Mouse (Mus musculus) heart, embryonic 15.5 days (tissue): ENCODE measurements at regions not wholly inside any gene's neighbourhood (a gene's known extent, or its start where the extent isn't known, plus 50 kb on each side); places are given as distances from the start of the nearest gene placed in this dataset.
"Not testable (repeated sequence)": the region's sequence is repeated elsewhere in the genome, so short reads cannot be mapped to it uniquely, and the experiment has no call there.

Source experiments
- ATAC-seq: fragments of 200-750 bp; cut with Nextera tagmentation; replicated peaks from 2 replicates; pipeline ENCODE4 v1.8.0; 2017; ENCODE audit warnings: low read depth, moderate TSS enrichment; ENCODE audit not compliant: insufficient number of reproducible peaks, insufficient read depth, low FRiP score
- H3K27ac ChIP-seq: fragments of 300-500 bp; sonication (generic); 2 replicates; pipeline ENCODE4 v1.5.1; 2015; ENCODE audit warnings: mild to moderate bottlenecking, inconsistent platforms
- H3K27me3 ChIP-seq: fragments of 300-500 bp; sonication (generic); 2 replicates; pipeline ENCODE4 v1.6.1; 2015; ENCODE audit warnings: inconsistent platforms
- H3K36me3 ChIP-seq: fragments of 300-500 bp; sonication (generic); 2 replicates; pipeline ENCODE4 v1.6.1; 2015; ENCODE audit warnings: mild to moderate bottlenecking, inconsistent platforms
- H3K4me1 ChIP-seq: fragments of 300-500 bp; sonication (generic); replicated peaks from 2 replicates; pipeline ENCODE4 v1.6.1; 2015; ENCODE audit warnings: inconsistent platforms
- H3K4me2 ChIP-seq: fragments of 300-500 bp; sonication (generic); 2 replicates; pipeline ENCODE4 v1.6.1; 2015; ENCODE audit warnings: inconsistent platforms, mild to moderate bottlenecking, moderate library complexity
- H3K4me3 ChIP-seq: fragments of 300-500 bp; sonication (generic); 2 replicates; pipeline ENCODE4 v1.5.1; 2015; ENCODE audit warnings: mild to moderate bottlenecking, inconsistent platforms
- H3K9ac ChIP-seq: fragments of 300-500 bp; sonication (generic); 2 replicates; pipeline ENCODE4 v1.6.1; 2015; ENCODE audit warnings: mild to moderate bottlenecking, inconsistent platforms
- H3K9me3 ChIP-seq: fragments of 300-500 bp; sonication (generic); replicated peaks from 2 replicates; pipeline ENCODE4 v1.6.1; 2016; ENCODE audit warnings: inconsistent platforms
- WGBS: fragments of 180-500 bp; shearing (Covaris S2); methylation state at CpG from one replicate; pipeline ENCODE4 v1.1.7; 2015; ENCODE audit warnings: mixed read lengths; 5-methylcytosine and 5-hydroxymethylcytosine counted together

DNA sequence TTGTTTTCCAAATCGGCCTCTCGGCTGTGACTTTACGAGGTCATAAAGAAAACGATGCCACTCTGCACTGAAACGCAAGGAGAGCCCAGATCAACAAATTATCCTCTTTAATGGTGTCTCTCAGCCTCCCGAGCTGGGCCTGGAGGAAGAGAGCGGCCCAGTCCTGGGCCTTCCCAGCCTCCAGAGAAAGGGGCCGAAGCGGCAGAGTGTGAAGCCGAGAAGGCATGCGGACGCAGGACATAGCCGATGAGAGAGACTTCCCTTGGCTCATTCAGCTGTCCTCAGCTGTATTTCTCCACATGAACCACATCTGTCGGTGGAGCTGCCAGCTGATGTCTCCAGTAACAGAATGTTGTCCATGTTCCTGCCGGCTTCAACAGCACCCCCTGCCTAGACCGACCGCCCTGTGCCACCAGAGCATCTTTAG, 350.5 kb upstream of the Zfp703 start:
- Histone ChIP-seq H3K9ac (no peak overlapping the region), H3K4me1 (no peaks in the 10 kb centered on the region; the same call in 1 of the 2 replicates), H3K27me3 (0 out of 2 replicates have a peak, but pooled peaks cover 3% of the 10 kb centered on the region), H3K9me3 (no peaks in the 10 kb centered on the region), H3K4me2 (no peak overlapping the region), H3K4me3 (no peak overlapping the region), H3K27ac (no peak overlapping the region), H3K36me3 (no peaks in the 10 kb centered on the region)
- 56% methylated on average over 17 of the region's 17 CpGs for WGBS
- ATAC-seq, result no peak

- Histone ChIP-seq H3K4me3 (no peak overlapping the region), H3K4me1 (no peaks in the 10 kb centered on the region; the same call in 1 of the 2 replicates), H3K4me2 (no peak overlapping the region), H3K9me3 (no peaks in the 10 kb centered on the region), H3K9ac (no peak overlapping the region), H3K27me3 (0 out of 2 replicates have a peak, but pooled peaks cover 3% of the 10 kb centered on the region), H3K27ac (no peak overlapping the region), H3K36me3 (no peaks in the 10 kb centered on the region)
- no peak for ATAC-seq
- 52% methylated on average over 18 of the region's 18 CpGs for WGBS
These were observed 349.8 kb upstream of the Zfp703 start for GRCm38 (mm10) chr8:26627191-26627891.

DNA sequence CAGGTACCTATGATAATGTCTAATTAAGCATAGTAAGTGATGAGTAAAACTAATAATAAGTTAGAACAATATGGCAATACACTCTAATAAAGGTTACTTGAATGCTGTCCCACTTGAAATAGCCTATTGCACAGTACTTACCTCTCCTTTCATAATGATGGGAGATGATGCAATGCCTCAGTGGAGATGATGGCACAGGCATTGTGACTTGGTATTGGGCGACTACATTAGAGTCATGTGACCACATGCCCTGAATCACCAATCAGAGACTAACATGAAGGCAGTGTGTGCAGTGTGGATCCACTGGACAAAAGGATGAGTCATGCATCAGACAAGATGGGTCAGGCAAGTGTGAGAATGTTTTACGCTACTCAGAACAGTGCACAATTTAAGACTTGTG, 346.6 kb upstream of the Zfp703 start:
- no peak overlapping the region for H3K4me2 ChIP-seq
- H3K4me3 ChIP-seq, result no peak overlapping the region
- 80% methylated on average over 2 of the region's 2 CpGs for WGBS
- no peaks in the 10 kb centered on the region; the same call in 1 of the 2 replicates for H3K4me1 ChIP-seq
- ATAC-seq, result no peak
- H3K27ac ChIP-seq, result no peak overlapping the region
- H3K9ac ChIP-seq, result no peak overlapping the region
- H3K9me3 ChIP-seq, result no peaks in the 10 kb centered on the region
- H3K36me3 ChIP-seq, result no peaks in the 10 kb centered on the region
- H3K27me3 ChIP-seq, result 0 out of 2 replicates have a peak, but pooled peaks cover 6% of the 10 kb centered on the region

- no peaks in the 10 kb centered on the region for H3K4me1 ChIP-seq
- WGBS, result 53% methylated on average over 1 of the region's 1 CpGs
These were observed 341.4 kb upstream of the Zfp703 start for GRCm38 (mm10) chr8:26635701-26636100.

DNA sequence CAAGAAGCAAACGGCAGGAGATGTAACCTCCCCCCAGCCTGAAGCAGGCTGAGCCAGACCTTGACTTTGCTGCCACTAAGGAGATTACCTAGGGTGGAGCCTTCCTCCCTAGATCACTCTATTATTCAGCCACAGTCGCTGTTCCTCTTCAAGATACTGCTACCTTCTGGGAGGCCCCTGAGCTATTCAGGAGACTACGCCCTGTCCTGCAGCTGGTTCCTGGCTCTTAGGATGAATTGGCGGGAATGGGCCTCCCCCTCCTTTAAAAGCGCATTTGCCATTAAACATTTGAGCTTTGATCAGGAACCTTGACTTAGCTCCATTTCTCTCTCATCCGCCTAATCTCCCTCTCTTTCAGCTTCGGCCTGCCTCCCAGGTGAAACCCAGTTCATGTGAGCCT, 331.8 kb upstream of the Zfp703 start:
- not testable (repeated sequence) for H3K9ac ChIP-seq, H3K4me1 ChIP-seq, H3K4me3 ChIP-seq, H3K9me3 ChIP-seq, H3K27me3 ChIP-seq, H3K27ac ChIP-seq, H3K4me2 ChIP-seq, H3K36me3 ChIP-seq, ATAC-seq
- 70% methylated on average over 7 of the region's 7 CpGs for WGBS

More at GRCm38 (mm10) chr8:26635701-26636100, 341.4 kb upstream of the Zfp703 start:
- ATAC-seq, result no peak
- Histone ChIP-seq H3K4me3 (no peak overlapping the region), H3K9ac (no peak overlapping the region), H3K27me3 (peaks cover 6% of the 10 kb centered on the region; the same call in 1 of the 2 replicates), H3K36me3 (no peaks in the 10 kb centered on the region), H3K4me2 (no peak overlapping the region), H3K9me3 (no peaks in the 10 kb centered on the region), H3K27ac (no peak overlapping the region)

- Histone ChIP-seq H3K27ac (no peak overlapping the region), H3K4me2 (no peak overlapping the region), H3K27me3 (no peaks in the 10 kb centered on the region), H3K9me3 (no peaks in the 10 kb centered on the region), H3K4me3 (no peak overlapping the region), H3K36me3 (no peaks in the 10 kb centered on the region), H3K4me1 (no peaks in the 10 kb centered on the region), H3K9ac (no peak overlapping the region)
- WGBS, result 59% methylated on average over 1 of the region's 1 CpGs
- ATAC-seq, result no peak
These were observed 326.8 kb upstream of the Zfp703 start for GRCm38 (mm10) chr8:26650287-26650686.

DNA sequence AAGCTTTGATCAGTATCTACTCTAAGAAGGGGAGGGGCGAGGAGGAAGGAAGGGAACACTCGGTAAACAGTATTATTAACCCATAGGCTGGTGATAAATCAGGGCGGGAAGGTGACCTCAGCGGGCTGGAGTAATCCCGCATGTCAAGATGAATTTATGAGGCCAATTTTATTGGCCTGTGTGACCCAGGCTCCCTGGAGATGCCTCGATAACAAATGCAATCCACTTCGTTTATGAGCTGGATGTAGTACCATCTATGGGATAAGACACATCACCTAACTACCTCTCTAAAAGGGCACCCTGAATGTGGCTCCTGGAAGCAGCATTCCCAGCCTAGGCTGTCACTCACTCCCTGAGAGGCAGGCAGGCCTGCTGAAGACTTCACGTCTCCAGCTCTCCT, 321.2 kb upstream of the Zfp703 start:
- no peaks in the 10 kb centered on the region for H3K36me3 ChIP-seq
- no peak overlapping the region for H3K4me3 ChIP-seq
- H3K9ac ChIP-seq, result no peak overlapping the region
- no peak overlapping the region for H3K4me2 ChIP-seq
- no peaks in the 10 kb centered on the region for H3K4me1 ChIP-seq
- no peaks in the 10 kb centered on the region for H3K27me3 ChIP-seq
- H3K9me3 ChIP-seq, result no peaks in the 10 kb centered on the region
- H3K27ac ChIP-seq, result no peak overlapping the region
- no peak for ATAC-seq
- WGBS, result 50% methylated on average over 8 of the region's 8 CpGs

DNA sequence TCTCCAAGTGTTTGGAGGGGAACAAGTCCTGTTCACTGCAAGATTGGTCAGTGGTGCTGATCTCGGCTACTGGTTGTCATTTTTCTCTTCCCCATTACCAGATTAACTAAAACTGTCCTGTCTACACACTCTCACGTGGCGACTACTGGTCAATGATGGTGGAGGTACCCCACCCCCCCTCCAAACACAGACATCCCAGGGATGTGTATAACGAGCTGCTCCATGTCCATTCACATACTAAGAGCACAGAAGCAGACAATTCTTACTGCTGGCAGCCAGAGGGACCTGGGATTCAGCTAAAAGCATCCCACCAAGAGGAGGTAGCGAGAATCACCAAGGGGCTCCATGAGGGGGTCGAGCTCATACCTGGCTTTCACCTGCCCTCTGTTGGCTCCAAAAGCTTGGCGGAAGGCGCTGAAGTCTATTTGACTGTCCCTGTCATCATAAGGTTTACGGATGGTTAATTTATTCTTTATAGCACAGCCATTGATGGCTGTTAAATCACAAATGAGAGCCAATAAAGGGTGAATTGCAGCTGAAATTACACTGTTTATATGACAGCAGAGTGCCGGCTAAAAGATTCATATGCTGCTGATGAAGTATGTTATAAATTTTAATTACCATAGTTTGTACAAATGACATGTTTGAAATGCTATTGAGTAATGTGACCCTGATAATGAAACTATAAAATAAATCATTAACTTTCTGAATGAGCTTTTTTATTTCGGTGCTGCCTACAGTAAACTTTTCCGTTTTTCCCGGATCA, 320.6 kb upstream of the Zfp703 start:
- Histone ChIP-seq H3K27me3 (no peaks in the 10 kb centered on the region), H3K9ac (no peak overlapping the region), H3K36me3 (no peaks in the 10 kb centered on the region), H3K4me2 (no peak overlapping the region), H3K4me3 (no peak overlapping the region), H3K4me1 (no peaks in the 10 kb centered on the region), H3K27ac (no peak overlapping the region), H3K9me3 (no peaks in the 10 kb centered on the region)
- no peak for ATAC-seq
- WGBS, result 74% methylated on average over 13 of the region's 13 CpGs

GRCm38 (mm10) chr8:26659381-26659780, 317.7 kb upstream of the Zfp703 start:
- no peaks in the 10 kb centered on the region for H3K36me3 ChIP-seq
- H3K4me3 ChIP-seq, result no peak overlapping the region
- H3K27ac ChIP-seq, result no peak overlapping the region
- WGBS, result 50% methylated on average over 1 of the region's 1 CpGs
- no peak overlapping the region for H3K9ac ChIP-seq
- no peaks in the 10 kb centered on the region for H3K9me3 ChIP-seq
- H3K4me1 ChIP-seq, result no peaks in the 10 kb centered on the region
- H3K4me2 ChIP-seq, result no peak overlapping the region
- ATAC-seq, result no peak
- no peaks in the 10 kb centered on the region for H3K27me3 ChIP-seq

DNA sequence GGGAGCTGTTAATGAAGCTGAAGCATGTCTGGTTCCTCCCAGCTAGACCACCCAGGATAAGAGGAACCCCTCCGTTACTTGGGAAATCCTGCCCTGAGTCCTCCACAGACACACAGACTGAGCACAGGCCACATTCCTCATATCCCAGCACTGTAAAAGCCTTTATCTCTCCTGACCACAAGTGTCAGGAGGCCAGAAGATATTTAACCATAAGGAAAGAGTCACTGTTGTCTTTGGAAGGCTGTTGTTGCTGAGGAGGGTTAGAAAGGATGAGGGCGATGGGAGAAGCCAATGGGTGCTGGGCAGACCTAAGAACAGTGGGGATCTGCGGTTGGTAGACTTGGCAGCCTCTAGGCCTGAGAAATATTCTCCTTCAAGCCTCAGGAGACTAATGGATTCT, 307.6 kb upstream of the Zfp703 start:
- no peaks in the 10 kb centered on the region for H3K4me1 ChIP-seq
- WGBS, result 61% methylated on average over 3 of the region's 3 CpGs
- no peaks in the 10 kb centered on the region for H3K9me3 ChIP-seq
- H3K36me3 ChIP-seq, result no peaks in the 10 kb centered on the region
- H3K4me2 ChIP-seq, result no peak overlapping the region
- no peak for ATAC-seq
- no peak overlapping the region for H3K4me3 ChIP-seq
- no peak overlapping the region for H3K9ac ChIP-seq
- H3K27ac ChIP-seq, result no peak overlapping the region
- 0 out of 2 replicates have a peak, but pooled peaks cover 6% of the 10 kb centered on the region for H3K27me3 ChIP-seq

GRCm38 (mm10) chr8:26672486-26673395, 304.4 kb upstream of the Zfp703 start:
- no peaks in the 10 kb centered on the region for H3K36me3 ChIP-seq
- no peak overlapping the region for H3K4me2 ChIP-seq
- no peaks in the 10 kb centered on the region for H3K9me3 ChIP-seq
- H3K27ac ChIP-seq, result no peak overlapping the region
- H3K4me3 ChIP-seq, result no peak overlapping the region
- 0 out of 2 replicates have a peak, but pooled peaks cover 6% of the 10 kb centered on the region for H3K27me3 ChIP-seq
- ATAC-seq, result no peak
- H3K4me1 ChIP-seq, result no peaks in the 10 kb centered on the region
- no peak overlapping the region for H3K9ac ChIP-seq
- WGBS, result 47% methylated on average over 9 of the region's 9 CpGs
